Mouse (Mus musculus): ENCODE data around the gene Stt3b. TPM values are rescaled to one million over a fixed set of nuclear protein-coding genes. Genes with fewer than 3 reads are reported as not detected.
A peak's percentile ranks its signal among the peaks of the same experiment; 100 is the strongest.

The Stt3b gene
- polyA plus RNA-seq, 1 experiment, result 50.0 TPM

GRCm38 (mm10) chr9:115214572-115215571, 95.3 kb downstream of the Stt3b start:
- no peak overlapping the region for H3K4me3 ChIP-seq (ENCODE audit: control insufficient read depth, insufficient read depth, low read length)
- no peaks in the 10 kb centered on the region for H3K27me3 ChIP-seq (ENCODE audit: control insufficient read depth, insufficient read depth, low read length)
- TF ChIP-seq CTCF (IDR thresholded peaks at IDR 0.05; ENCODE audit: borderline replicate concordance, control insufficient read depth, extremely low read depth, insufficient read depth, low read length, poor library complexity), result no peak
- no peak for TF ChIP-seq POLR2A (IDR thresholded peaks at IDR 0.05; ENCODE audit: control insufficient read depth, extremely low read depth, insufficient read depth, low read length, poor library complexity)
- peaks cover 13% of the 10 kb centered on the region for H3K4me1 ChIP-seq (replicated peaks; ENCODE audit: control insufficient read depth, insufficient read depth, low read length)
- no peak for DNase-seq
- WGBS, result 21% methylated on average over 7 of the region's 7 CpGs
- H3K27ac ChIP-seq (ENCODE audit: control insufficient read depth, insufficient read depth, low read length), result peak overlapping the region; percentile 41; the same call in 1 of the 2 replicates
- H3K36me3 ChIP-seq (ENCODE audit: control insufficient read depth, insufficient read depth, low read length), result no peaks in the 10 kb centered on the region

- Histone ChIP-seq H3K4me3 (ENCODE audit: control insufficient read depth, insufficient read depth, low read length) (no peak overlapping the region), H3K4me1 (replicated peaks; ENCODE audit: control insufficient read depth, insufficient read depth, low read length) (peaks cover 12% of the 10 kb centered on the region), H3K27ac (ENCODE audit: control insufficient read depth, insufficient read depth, low read length) (no peak overlapping the region), H3K36me3 (ENCODE audit: control insufficient read depth, insufficient read depth, low read length) (no peaks in the 10 kb centered on the region), H3K27me3 (ENCODE audit: control insufficient read depth, insufficient read depth, low read length) (no peaks in the 10 kb centered on the region)
- TF ChIP-seq CTCF (IDR thresholded peaks at IDR 0.05; ENCODE audit: borderline replicate concordance, control insufficient read depth, extremely low read depth, insufficient read depth, low read length, poor library complexity) (no peak), POLR2A (IDR thresholded peaks at IDR 0.05; ENCODE audit: control insufficient read depth, extremely low read depth, insufficient read depth, low read length, poor library complexity) (no peak)
- no peak for DNase-seq
- 75% methylated on average over 5 of the region's 5 CpGs for WGBS
Observed at GRCm38 (mm10) chr9:115213755-115214264, 96.4 kb downstream of the Stt3b start.

GRCm38 (mm10) chr9:115210535-115210934, 99.7 kb downstream of the Stt3b start:
- 78% methylated on average over 12 of the region's 12 CpGs for WGBS
- no peak for TF ChIP-seq CTCF (IDR thresholded peaks at IDR 0.05; ENCODE audit: borderline replicate concordance, control insufficient read depth, extremely low read depth, insufficient read depth, low read length, poor library complexity)
- TF ChIP-seq POLR2A (IDR thresholded peaks at IDR 0.05; ENCODE audit: control insufficient read depth, extremely low read depth, insufficient read depth, low read length, poor library complexity), result no peak
- H3K27ac ChIP-seq (ENCODE audit: control insufficient read depth, insufficient read depth, low read length), result no peak overlapping the region
- H3K27me3 ChIP-seq (ENCODE audit: control insufficient read depth, insufficient read depth, low read length), result no peaks in the 10 kb centered on the region
- H3K4me1 ChIP-seq (replicated peaks; ENCODE audit: control insufficient read depth, insufficient read depth, low read length), result peaks cover 13% of the 10 kb centered on the region
- H3K4me3 ChIP-seq (ENCODE audit: control insufficient read depth, insufficient read depth, low read length), result no peak overlapping the region
- no peaks in the 10 kb centered on the region for H3K36me3 ChIP-seq (ENCODE audit: control insufficient read depth, insufficient read depth, low read length)
- no peak for DNase-seq

- TF ChIP-seq CTCF (IDR thresholded peaks at IDR 0.05; ENCODE audit: borderline replicate concordance, control insufficient read depth, extremely low read depth, insufficient read depth, low read length, poor library complexity), result no peak
- no peak for TF ChIP-seq POLR2A (IDR thresholded peaks at IDR 0.05; ENCODE audit: control insufficient read depth, extremely low read depth, insufficient read depth, low read length, poor library complexity)
- H3K27me3 ChIP-seq (ENCODE audit: control insufficient read depth, insufficient read depth, low read length), result no peaks in the 10 kb centered on the region
- no peak overlapping the region for H3K4me3 ChIP-seq (ENCODE audit: control insufficient read depth, insufficient read depth, low read length)
- H3K27ac ChIP-seq (ENCODE audit: control insufficient read depth, insufficient read depth, low read length), result no peak overlapping the region
- DNase-seq, result no peak
- peaks cover 13% of the 10 kb centered on the region for H3K4me1 ChIP-seq (replicated peaks; ENCODE audit: control insufficient read depth, insufficient read depth, low read length)
- 77% methylated on average over 7 of the region's 7 CpGs for WGBS
- H3K36me3 ChIP-seq (ENCODE audit: control insufficient read depth, insufficient read depth, low read length), result no peaks in the 10 kb centered on the region
Observed at GRCm38 (mm10) chr9:115209737-115210136, 100.5 kb downstream of the Stt3b start.

GRCm38 (mm10) chr9:115206219-115206618, 104.0 kb downstream of the Stt3b start:
- WGBS, result 80% methylated on average over 5 of the region's 5 CpGs
- Histone ChIP-seq H3K4me3 (ENCODE audit: control insufficient read depth, insufficient read depth, low read length) (no peak overlapping the region), H3K27ac (ENCODE audit: control insufficient read depth, insufficient read depth, low read length) (no peak overlapping the region), H3K27me3 (ENCODE audit: control insufficient read depth, insufficient read depth, low read length) (no peaks in the 10 kb centered on the region), H3K4me1 (replicated peaks; ENCODE audit: control insufficient read depth, insufficient read depth, low read length) (peaks cover 18% of the 10 kb centered on the region), H3K36me3 (ENCODE audit: control insufficient read depth, insufficient read depth, low read length) (no peaks in the 10 kb centered on the region)
- no peak for TF ChIP-seq CTCF (IDR thresholded peaks at IDR 0.05; ENCODE audit: borderline replicate concordance, control insufficient read depth, extremely low read depth, insufficient read depth, low read length, poor library complexity)
- no peak for TF ChIP-seq POLR2A (IDR thresholded peaks at IDR 0.05; ENCODE audit: control insufficient read depth, extremely low read depth, insufficient read depth, low read length, poor library complexity)
- DNase-seq, result no peak

- Histone ChIP-seq H3K36me3 (ENCODE audit: control insufficient read depth, insufficient read depth, low read length) (no peaks in the 10 kb centered on the region), H3K4me1 (replicated peaks; ENCODE audit: control insufficient read depth, insufficient read depth, low read length) (peaks cover 21% of the 10 kb centered on the region), H3K4me3 (ENCODE audit: control insufficient read depth, insufficient read depth, low read length) (no peak overlapping the region), H3K27ac (ENCODE audit: control insufficient read depth, insufficient read depth, low read length) (no peak overlapping the region), H3K27me3 (ENCODE audit: control insufficient read depth, insufficient read depth, low read length) (no peaks in the 10 kb centered on the region)
- TF ChIP-seq POLR2A (IDR thresholded peaks at IDR 0.05; ENCODE audit: control insufficient read depth, extremely low read depth, insufficient read depth, low read length, poor library complexity) (no peak), CTCF (IDR thresholded peaks at IDR 0.05; ENCODE audit: borderline replicate concordance, control insufficient read depth, extremely low read depth, insufficient read depth, low read length, poor library complexity) (no peak)
- WGBS, result 3% methylated on average over 6 of the region's 6 CpGs
- DNase-seq, result peak; percentile 67
Observed at GRCm38 (mm10) chr9:115205491-115205890, 104.7 kb downstream of the Stt3b start.

All from thymus, adult 2 months (tissue).